Mouse (Mus musculus) Patski (cell line): ENCODE results near the gene Gm11361. TPM values are rescaled to one million over a fixed set of nuclear protein-coding genes. Genes with fewer than 3 reads are reported as not detected.

ENCODE experiments used
- ATAC-seq: fragments of 100-300 bp; one replicate; pipeline ENCODE4 v1.8.0; 2021
- CTCF ChIA-PET: fragments of 350-600 bp; sonication (Branson Sonifier 250); formaldehyde crosslinking; loops from one replicate; lab custom pipeline; 2022; ENCODE audit warnings: inconsistent platforms; lab: Charles Lee
- POLR2A ChIA-PET: fragments of 350-600 bp; sonication (Branson Sonifier 250); formaldehyde crosslinking; loops from one replicate; lab custom pipeline; 2022; ENCODE audit warnings: antibody characterized with exemption, inconsistent platforms; lab: Charles Lee
- DNase-seq: peaks from one replicate; pipeline ENCODE4 v3.0.0-alpha.2; 2011; ENCODE audit warnings: low read depth, low spot score
- H3K27me3 ChIP-seq: fragments of 371-371 bp; one replicate; pipeline ENCODE4 v1.5.1; 2021
- CTCF ChIP-seq: fragments of 100-300 bp; IDR thresholded peaks from one replicate; pipeline ENCODE4 v1.5.1; 2021
- in situ Hi-C: fragments of 300-500 bp; cut with MboI; formaldehyde crosslinking; loops from 3 replicates; pipeline ENCODE4 v1.11.1; 2018; ENCODE audit warnings: low pct_unique_long_range_greater_than_20kb, mixed read lengths
- polyA plus RNA-seq: library from polyadenylated mRNA; unstranded; gene quantifications from one replicate; pipeline ENCODE4 v1.2.3, GENCODE M21; 2021

Gm11361 gene
- 1.7 TPM for polyA plus RNA-seq

DNA sequence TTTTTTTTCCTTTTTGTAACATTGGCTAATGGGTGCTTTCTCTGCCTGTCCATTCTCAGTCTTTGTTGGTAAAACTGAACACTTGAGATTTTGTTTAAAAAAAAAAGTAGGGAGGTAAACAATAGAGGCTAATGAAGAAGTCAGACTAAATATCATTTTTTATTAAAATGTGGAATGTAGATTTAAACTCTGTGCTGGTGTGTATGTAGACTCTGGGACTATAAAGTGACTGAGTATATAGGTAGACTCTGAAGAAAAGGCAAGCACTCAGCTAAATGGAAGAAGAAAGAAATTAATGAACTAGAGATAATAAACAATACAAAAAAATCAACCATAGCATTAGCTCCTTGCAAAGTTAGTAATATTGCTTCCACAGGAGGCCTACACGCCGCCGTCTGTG is at the start of gene Gm11361:
Gene Gm11361 (plus strand): TSS at position 301 of the 400 bp plus-strand sequence.
- no peak for DNase-seq
- in situ Hi-C loops: no loop called here
- TF ChIP-seq CTCF: no peak
- no peaks in the 10 kb centered on the region for H3K27me3 ChIP-seq
- no peak for ATAC-seq
- CTCF ChIA-PET: no interaction called here
- POLR2A ChIA-PET: interaction anchor here (0.6 kb wide), 1 partner anchor 1430 kb away, joined by 9 read pairs; no protein-coding TSS in a partner anchor

DNA sequence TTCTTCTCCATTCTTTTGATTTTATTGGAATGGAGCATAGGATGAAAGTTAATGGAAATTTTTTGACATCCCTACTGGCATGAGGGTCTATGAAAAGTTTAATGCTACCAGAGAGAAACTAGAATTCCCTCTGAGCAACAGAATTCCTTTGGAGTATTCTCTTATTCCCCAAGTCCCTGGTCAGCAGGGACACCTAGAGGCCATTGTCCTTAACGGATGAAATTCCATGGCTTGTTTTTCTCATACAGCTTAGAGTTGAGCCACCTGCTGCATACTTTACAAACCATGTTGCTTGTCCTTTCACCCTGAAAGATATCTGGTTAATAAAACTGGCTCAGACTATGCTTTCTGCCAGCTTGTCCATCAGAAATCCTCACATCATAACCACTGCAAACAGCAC is 7.1 kb downstream of the Gm11361 start:
- in situ Hi-C loops: no loop called here
- DNase-seq (no peak), ATAC-seq (no peak)
- peak; percentile 44 for TF ChIP-seq CTCF
- POLR2A ChIA-PET: no interaction called here
- CTCF ChIA-PET: interaction anchor here (2.5 kb wide), 1 partner anchor 11 kb away, joined by 10 read pairs; no protein-coding TSS in a partner anchor
- H3K27me3 ChIP-seq: no peaks in the 10 kb centered on the region

DNA sequence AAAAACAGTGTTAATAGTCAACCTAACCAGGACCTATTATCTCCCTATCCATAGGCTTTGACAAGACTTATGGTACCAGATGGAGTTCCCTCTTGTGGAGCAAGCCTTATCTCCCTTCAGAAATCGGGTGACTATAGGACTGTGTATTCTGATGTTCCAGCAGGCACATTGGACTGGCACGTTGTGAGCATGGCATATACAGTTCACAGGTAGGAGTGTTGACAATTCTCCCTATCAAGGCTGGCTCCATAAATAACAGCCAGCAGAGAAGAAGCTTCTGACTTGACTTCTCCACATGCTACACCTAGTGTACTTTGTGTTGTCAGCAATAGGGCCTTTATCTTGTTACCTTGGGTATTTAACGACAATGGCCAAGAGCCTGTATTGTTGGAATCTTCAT is 30.0 kb downstream of the Gm11361 start:
- no peak for ATAC-seq
- no peak for DNase-seq
- POLR2A ChIA-PET: no interaction called here
- no peaks in the 10 kb centered on the region for H3K27me3 ChIP-seq
- no peak for TF ChIP-seq CTCF
- in situ Hi-C loops: loop anchor here (25.0 kb wide), 1 partner anchor 1325 kb away; no protein-coding TSS in a partner anchor
- CTCF ChIA-PET: interaction anchor here (1.5 kb wide), 1 partner anchor 12 kb away, joined by 4 read pairs; no protein-coding TSS in a partner anchor

DNA sequence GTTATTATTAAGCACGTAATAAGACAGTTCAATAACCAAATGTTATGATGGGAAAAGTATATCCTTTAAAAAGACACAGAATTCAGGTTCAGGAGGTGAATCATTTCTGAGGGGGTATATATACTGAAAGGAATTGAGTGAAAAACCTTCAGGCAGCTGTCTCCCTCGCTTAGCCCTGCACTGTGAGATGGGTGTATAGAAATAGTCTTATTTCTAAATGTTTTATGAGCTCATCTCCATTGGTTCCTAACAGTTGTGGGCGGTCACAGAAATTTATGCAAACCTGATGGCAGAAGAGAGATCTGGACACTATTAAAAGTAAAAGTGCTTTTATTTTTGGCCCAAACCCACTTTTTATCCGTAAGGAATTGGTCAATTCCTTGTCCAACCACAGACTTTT is 36.9 kb downstream of the Gm11361 start:
- H3K27me3 ChIP-seq: no peaks in the 10 kb centered on the region
- ATAC-seq (no peak), DNase-seq (no peak)
- in situ Hi-C loops: loop anchor here (25.0 kb wide), 1 partner anchor 1318 kb away; no protein-coding TSS in a partner anchor
- CTCF ChIA-PET: no interaction called here
- POLR2A ChIA-PET: interaction anchor here (0.6 kb wide), 1 partner anchor 1410 kb away, joined by 5 read pairs; no protein-coding TSS in a partner anchor
- TF ChIP-seq CTCF: no peak

DNA sequence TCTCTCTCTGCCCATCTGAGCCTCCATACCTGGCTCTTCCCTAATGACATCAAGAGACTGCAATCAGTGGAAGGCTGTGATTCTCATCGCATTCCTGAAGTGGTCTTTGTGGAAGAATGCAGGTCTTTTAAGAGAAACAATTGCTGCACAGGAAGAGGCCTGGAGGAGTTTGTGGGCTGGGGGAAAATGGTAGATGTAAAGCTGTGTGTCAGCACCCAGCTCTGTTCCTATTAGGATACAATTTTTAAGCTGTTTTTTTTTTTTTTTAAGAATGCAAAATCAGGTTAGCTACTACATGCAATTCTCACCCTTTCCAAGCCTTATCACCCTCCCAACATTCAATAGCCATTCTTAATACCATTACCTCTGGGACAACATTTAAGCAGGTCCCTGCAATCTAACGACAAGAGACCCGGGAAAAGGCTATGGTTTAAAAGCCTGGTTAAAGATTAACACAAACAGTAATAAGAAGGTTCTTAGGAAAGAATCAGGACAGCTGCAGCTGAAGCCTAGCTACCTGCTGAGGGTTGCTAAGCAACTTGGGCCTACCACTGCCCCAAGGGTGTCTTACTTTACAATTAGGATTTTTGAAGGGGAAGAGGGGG is 37.5 kb downstream of the Gm11361 start:
- no peak for ATAC-seq
- H3K27me3 ChIP-seq: no peaks in the 10 kb centered on the region
- no peak for DNase-seq
- ChIA-PET CTCF (interaction anchor here (1.1 kb wide), 1 partner anchor 10 kb away, joined by 3 read pairs; no protein-coding TSS in a partner anchor), POLR2A (interaction anchor here (0.6 kb wide), 1 partner anchor 1411 kb away, joined by 5 read pairs; no protein-coding TSS in a partner anchor)
- in situ Hi-C loops: loop anchor here (25.0 kb wide), 1 partner anchor 1317 kb away; no protein-coding TSS in a partner anchor
- TF ChIP-seq CTCF: no peak

DNA sequence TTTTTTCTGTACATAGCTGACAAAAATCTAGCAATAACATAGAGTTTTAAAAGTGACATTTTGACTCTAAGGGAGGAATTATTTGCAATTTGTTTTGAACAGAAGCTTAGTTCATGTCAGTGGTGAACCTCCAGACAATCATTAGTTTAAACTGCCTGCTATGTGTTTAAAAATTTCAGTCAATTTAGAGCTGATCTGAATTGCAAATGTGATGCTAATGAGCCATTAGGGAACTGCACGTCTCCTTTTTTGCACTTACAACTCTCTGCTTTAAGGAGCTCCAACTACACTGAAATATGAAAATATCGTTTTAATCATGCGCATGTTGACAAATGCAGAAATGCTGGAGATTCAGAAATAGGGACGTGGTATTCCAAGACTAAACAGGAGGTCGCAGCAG is 38.2 kb downstream of the Gm11361 start:
- DNase-seq (no peak), ATAC-seq (no peak)
- ChIA-PET POLR2A (no interaction called here), CTCF (interaction anchor here (1.1 kb wide), 1 partner anchor 10 kb away, joined by 3 read pairs; no protein-coding TSS in a partner anchor)
- no peak for TF ChIP-seq CTCF
- H3K27me3 ChIP-seq: no peaks in the 10 kb centered on the region
- in situ Hi-C loops: loop anchor here (25.0 kb wide), 1 partner anchor 1317 kb away; no protein-coding TSS in a partner anchor

DNA sequence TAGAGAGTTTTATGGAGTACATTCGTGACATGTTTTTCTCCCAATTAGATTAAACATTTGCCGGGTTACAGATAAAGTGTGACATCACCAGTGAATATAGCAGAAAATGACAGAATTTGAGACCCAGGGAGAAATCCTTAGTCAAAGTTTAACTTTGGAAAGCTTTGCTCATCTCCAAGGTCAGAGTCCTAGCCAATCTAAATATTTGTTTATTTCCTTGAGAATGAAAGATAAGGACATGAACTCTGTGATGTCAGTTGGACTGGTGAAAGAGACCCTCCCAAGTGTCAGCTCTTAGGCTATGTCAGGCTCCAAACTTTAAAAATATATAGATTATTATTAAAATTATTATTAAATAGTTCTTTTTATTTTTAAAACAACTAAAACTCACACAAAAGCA is 39.8 kb downstream of the Gm11361 start:
- peak; percentile 32 for ATAC-seq
- TF ChIP-seq CTCF: no peak

DNA sequence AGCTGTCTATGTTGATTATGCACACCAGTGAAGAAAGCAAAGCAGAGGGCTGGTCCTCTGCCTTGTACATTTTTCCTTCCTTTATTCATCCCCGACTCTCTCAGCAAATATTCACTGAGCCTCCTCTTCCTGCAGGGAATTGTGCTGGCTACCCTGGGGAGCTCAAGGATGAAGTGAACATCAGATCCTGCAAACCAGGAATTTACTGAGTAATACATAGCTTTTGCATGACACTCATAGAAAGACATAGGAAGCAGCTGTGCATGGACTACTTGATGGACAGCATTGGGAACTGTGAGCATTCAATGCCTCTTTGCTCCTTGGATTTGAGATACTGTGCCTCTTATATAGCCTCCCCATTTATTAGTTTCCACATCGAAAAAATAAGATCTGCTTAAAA is 40.2 kb downstream of the Gm11361 start:
- no peak for TF ChIP-seq CTCF
- POLR2A ChIA-PET: no interaction called here
- DNase-seq: no peak
- no peaks in the 10 kb centered on the region for H3K27me3 ChIP-seq
- peak; percentile 94 for ATAC-seq
- CTCF ChIA-PET: no interaction called here
- in situ Hi-C loops: loop anchor here (25.0 kb wide), 1 partner anchor 1315 kb away; no protein-coding TSS in a partner anchor

More for the DNA sequence above, 39.8 kb downstream of the Gm11361 start:
- no peaks in the 10 kb centered on the region for H3K27me3 ChIP-seq
- CTCF ChIA-PET: no interaction called here
- in situ Hi-C loops: loop anchor here (25.0 kb wide), 1 partner anchor 1315 kb away; no protein-coding TSS in a partner anchor
- POLR2A ChIA-PET: no interaction called here
- no peak for DNase-seq

Other genes starting within 250 kb of the Gm11361 start
- not detected for gene Prl4a1, start 241.3 kb upstream of the Gm11361 start, polyA plus RNA-seq
- gene Prl5a1, start 115.0 kb upstream of the Gm11361 start, polyA plus RNA-seq: not detected